Mouse (Mus musculus) frontal cortex, postnatal 10 days (tissue): ENCODE results near the gene Gm17509.

Experiments used
- DNase-seq, 2 experiments: peaks; one replicate each; pipeline ENCODE4 v3.0.0; 2022; ENCODE audit warnings: low spot score in 2 of 2, mixed read lengths in 1 of 2

Gm17509 gene

DNA sequence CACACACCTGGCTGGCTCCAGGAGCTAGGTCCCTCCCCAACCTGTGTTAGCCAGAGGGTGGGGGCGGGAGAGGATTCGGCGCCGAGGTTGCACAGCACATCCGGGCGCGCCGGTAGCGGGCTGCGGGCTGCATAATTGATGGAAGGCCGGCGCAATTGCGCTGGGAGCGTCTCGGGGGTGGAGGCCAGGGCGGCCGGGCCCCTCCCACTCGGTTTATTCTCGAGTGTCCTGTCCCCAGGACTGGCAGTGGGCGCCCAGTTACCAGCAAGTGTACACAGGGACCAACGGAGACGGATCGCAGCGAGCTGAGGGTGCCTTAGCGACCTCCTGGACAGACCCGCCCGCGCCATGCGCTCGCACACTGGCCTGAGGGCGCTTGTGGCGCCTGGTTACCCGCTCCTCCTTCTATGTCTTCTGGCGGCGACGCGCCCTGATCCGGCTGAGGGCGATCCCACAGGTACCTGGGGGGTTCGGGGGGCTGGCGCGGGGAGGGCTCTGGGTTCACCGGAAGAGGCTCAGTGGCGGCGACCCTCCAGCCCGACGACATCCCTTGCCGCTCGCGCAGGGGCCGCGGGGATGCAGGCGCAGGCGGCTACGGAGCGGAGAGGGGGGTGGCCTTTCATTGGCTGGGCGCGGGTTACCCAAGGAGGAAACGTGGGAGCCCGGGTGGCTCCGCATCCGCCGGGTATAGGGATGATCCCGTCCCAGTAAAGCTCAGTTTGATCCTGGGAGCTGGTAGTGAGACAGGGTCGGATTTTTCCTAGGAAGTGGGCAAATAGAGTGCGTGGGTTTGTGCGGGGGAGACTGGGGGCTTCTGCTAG, at the start of gene Gm17509:
Gm17509 (minus strand) TSS at position 575 of the 821 bp plus-strand sequence.
- peak; percentile 22 to 50 for DNase-seq

DNA sequence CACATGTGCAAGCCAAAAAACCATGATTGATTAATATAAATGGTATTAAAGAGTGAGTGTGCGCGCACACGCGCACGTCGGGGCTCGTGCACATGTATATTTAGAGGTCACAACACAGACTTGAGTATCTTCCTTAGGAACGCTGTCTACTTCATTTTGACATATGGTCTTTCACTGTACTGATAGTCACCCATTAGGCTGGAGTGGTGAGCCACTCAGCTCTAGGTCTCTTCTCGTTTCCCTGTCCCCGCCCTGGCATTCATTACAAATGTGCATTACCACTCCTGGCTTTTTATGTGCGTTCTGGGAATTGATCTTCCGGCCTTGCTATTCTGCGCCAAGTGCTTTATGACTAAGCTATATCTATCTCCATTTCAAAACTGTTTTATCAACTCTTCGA, 47.1 kb upstream of the Gm17509 start:
- DNase-seq = no peak

DNA sequence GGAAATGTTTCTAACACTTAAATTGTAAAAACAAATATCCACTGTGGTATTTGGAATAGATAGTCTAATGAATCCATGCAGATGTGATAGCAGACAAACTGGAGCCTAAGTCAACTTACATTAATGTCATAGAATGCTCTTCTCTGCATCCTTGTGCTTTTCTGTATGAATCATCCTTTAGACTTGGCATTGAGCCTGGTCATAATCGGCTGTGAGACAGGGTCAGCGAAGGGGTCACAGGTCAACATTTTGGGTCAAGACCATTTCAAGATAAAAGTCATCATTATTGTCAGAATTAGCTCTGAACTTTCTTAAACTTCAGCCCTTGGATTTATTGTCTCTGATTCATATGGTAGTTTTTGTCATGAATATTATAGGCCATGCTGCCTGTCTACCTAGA, 45.3 kb upstream of the Gm17509 start:
- DNase-seq = no peak

DNA sequence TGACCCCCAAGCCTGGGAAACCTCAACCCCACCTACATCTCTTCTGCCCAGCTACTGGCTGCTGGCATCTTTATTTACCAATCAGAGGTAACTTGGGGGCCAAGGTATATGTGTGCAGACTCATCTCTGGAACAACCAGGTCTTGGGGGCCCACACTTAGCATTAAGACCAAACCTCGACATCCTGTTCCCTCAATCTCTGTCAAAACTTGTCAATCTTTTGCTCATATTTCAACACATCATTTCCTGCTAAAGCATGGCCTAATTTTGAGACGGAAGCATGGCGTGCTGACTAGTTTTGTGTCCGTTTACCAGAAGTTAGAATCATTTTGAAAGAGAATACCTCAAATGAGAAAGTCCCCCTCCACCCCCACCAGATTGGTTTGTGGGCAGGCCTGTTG, 39.8 kb upstream of the Gm17509 start:
- DNase-seq = no peak

DNA sequence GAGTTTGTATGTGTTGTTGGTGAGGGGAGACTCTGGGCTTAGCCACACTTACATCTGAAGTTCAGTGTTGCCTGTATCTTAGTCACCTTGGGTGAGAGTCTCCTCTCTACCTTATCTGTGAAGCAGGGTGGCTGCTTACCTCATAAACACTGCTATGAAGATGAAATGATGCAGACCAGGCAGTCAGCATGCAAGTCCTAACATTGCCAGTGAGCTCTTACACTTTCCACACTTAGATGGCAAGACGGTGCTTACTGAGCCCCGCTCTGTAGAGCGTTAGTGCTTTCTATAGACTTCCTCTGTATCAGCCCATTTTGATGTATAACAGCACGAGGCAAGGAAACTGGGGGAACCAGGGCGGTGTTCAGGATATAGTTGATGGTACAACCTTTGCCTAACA, 21.7 kb upstream of the Gm17509 start:
- no peak for DNase-seq

DNA sequence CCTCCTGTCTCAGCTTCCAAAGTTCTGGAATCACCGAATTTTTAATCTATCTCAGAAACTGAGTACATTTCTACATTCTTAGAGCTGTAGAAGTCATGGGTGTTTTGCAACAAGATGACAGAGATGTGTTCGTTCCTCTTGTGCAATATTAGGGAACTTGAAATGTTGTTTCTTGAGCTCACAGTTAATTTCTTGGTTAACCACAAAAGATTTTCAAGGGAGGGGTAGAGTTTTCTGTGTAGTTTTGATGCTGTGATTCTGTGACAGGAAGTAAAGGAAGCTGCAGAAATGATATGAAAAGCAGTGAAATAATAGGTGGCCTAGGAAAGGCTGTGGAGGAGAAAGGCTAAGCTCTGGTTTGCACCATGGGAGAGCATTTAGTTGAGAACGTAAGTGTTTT, 21.2 kb upstream of the Gm17509 start:
- DNase-seq = no peak

DNA sequence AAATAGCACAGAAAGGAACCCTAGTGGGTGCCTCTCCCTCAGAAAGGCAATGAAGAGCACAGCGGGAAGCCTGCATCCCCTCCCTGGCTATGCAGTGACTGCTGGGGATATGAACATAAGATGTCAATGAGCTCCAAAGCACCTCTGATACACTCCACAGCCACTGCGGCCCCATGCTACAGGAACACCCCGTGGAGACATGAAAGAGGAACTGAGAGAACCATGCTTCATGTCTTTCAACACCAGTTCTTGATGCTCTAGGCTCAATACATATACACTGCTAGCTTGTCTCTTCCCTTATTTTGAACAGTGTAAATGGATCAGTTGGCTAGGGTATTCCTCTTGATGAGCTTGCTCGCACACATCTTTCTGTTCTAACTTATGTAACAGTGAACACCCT, 16.2 kb upstream of the Gm17509 start:
- no peak for DNase-seq

DNA sequence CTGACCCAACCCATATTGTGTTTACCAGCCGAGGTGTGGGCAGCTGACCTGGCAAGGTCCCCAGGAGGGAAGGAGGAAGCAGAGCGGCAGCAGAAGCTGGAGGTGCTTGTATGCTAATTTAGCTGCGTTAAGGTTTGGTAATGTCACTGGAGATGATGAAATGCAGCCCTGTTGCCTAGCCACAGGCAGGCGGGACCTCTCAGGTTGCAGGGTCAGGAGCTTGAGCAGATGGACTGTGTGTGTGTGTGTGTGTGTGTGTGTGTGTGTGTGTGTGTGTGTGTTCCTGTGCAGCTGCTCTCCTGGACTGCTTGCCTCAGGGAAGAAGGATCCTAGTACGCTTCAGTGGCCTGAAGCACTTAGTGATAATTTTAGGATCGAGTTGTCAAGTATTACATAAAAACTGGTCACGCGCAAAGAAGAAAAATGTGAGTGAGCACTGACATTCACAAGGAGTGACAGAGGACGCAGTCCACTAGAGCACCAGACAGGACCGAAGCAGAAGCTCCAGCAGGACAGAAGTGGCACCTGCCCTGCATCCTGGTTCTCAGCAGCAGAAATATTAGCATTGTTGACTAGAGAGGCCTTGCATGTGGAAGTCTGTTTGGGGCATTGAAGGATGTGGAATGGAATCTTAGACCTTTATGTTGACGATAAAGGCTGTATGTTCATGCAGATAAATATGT, 14.8 kb upstream of the Gm17509 start:
- no peak for DNase-seq

DNA sequence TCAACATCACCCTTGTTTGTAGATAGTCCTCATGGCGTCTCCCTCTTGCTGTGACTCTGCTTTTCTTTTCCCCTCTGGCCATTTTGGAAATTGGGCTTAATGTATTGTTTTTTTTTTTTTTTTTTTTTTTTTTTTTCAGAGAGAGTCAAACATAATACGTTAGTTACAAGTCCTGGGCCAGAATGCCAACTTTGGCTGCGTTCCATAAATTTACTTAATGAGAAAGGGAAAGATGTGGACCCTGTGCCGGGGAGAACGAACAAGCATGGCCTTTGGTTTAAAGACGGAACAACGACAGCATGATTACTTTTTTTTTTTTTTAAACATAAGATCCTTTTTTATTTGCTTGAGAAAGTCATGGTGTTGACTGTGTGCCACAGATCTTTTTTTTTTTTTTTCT, 13.6 kb upstream of the Gm17509 start:
- DNase-seq = no peak

DNA sequence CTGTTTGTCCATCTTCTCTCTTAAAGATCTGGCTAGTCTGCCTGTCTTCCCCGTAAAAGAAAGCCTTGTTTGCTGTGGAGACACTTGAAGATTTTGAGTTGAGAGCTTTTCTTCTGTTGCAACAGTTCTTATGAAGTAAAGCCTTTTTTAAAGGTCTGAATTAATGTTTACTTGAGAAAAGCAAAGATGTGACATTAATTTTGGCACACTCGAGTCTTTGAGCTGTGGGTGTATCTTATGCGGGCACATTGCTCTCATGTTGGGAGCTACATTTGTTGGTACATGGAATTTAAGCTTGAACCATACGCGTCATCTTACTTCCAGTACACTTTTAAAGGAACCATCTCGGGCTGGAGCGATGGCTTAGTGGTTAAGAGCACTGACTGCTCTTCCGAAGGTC, 12.9 kb upstream of the Gm17509 start:
- no peak for DNase-seq

DNA sequence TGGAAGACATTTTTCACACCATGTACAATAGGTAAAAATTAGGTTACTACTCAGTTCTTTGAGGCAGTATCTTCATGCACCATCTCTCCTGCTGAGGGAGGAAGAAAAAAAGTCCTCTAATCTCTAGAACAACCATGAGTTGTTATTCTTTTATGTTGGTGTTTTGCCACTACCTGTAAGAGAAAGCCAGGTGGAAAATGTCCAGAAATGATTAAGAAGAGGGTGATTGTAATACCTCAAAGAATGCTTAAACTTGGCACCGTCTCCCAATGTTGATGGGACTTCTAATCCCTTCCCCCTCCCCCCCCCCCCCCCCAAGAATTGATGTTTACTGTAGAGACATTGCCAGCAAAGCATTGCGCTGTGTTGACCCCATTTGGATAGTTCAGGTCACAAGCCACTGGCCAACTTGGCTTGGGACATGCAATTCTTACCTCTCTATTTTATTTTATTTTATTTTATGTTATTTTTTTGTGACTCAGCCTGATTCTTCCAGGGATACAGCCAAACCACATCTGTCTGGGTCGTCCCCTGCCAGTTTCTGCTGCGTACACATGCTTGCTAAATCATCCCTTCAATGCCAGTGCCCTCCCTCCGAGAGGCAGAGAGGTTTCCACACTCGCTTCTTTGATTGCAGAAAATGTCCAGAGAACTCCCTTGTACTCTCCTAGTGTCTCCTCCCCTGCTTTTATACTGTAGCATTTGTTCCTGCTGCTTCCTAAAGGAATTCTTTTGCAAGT, 9.7 kb upstream of the Gm17509 start:
- no peak for DNase-seq

DNA sequence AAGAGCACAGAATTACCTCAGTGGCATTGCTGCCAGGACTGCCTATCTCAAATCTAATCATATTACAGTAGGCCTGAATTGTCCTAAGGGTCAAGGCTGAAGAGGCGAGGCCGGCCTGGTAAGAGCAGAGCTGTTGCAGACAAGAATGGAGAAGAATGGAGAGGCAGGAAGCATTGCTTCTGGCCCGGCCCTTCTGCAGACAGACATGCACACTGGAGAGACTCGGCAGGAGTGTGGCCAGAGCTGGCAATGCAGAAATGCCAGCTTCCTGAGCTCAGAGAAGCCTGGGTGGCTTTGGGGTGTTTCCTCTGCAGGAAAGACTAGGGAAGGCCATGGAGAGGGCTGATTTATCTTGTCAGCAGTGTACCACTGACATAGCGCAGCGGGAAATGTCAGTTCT, 4.7 kb upstream of the Gm17509 start:
- DNase-seq = no peak

DNA sequence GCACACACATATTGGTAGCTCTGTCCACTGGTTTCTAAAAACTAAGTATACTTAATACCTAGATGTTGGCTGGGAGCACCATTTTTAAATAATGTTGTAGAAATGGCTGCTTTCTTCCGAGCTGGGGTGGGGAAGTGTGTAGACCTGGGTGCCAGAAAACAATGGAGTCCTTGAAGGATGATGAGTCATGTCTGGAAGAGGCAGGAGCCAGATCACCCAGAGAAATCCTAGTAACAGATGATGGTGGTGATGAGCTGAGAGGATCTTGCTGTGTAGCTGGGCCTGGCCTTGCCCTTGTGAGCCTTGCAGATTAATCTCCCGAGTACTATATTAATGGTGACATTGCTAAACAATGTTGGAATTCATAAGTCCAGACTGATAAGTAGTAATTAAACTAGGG, 4.0 kb upstream of the Gm17509 start:
- no peak for DNase-seq

DNA sequence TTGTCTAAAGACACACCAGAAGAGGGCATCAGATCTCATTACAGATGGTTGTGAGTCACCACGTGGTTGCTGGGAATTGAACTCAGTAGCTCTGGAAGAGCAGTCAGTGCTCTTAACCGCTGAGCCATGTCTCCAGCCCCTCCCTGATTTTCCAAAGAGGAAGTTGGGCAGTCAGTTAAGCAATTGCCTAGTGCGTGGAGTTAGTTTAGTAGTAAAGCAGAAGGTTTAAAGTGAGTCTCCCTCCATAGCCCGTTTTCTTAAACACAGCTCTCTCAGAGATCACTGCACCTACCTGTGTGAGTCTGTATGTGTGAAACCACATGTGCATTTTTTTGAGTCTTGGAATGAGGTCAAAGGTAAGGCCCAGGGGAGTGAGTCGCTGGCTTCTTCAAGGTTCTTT, 2.2 kb upstream of the Gm17509 start:
- DNase-seq = no peak

DNA sequence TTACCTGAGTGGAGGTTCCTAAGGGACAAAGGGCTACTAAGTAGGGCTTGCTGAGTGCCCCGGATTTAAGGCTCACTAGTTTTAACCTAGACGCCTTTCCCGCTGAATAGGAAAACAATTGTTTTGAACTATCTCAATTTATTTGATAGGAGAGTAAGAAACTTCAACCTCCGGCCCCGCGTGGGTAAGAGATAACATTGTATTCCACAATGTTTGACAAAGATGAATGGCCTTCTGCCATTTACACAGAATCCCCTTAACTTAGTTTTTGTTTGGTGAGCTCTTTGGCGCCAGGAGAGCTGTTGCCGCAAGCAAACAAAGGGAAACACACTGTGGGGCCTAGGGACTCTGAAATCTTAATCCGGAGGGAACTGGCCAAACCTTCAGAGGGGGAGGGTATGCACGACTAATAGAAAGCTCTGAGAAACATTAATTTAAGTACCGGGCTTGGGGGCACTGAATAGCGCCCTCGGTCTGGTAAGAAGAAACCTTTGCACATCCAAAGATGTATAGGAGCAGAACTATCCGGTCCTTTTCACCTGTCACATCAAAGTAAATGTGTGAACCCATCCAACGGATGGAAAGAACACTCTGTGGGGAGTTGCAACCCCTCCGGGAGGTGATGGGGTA, 889 bp downstream of the Gm17509 start:
- no peak for DNase-seq

DNA sequence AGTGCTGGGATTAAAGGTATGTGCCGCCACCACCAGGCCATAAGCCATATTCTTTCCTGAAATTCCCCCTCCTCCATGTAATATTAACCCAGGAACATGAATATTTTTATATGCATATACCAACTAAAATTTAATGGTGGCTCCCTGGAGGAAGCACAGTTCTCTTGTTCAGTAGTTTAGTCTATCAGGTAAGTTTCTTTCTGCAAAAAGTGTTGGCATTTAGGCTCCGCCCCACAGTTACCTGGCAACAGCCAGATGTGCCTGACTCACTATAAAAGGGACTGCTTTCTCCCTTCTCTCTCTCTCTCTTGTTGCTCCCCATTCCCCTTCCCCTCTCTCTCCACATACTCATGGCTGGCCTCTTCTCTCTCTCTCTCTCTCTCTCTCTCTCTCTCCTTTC, 2.8 kb downstream of the Gm17509 start:
- no peak for DNase-seq

DNA sequence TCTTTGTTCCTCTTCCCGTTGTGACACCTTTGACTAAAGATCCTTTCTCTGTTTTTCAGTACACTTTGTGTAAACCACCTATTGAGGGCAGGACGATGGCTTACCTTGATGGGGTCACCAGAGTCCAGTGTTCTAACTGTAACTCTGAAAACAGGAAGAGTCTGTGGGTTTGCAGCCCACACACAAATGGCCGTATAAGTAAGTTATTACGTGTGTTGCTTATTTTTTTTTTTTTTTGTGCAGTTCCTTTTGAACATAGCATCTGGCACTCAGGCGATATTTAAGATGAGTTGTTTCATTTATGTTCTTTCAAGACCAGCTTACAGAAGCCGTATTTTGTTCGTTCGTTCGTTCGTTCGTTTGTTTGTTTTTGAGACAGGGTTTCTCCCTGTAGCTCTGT, 3.3 kb downstream of the Gm17509 start:
- DNase-seq = no peak

DNA sequence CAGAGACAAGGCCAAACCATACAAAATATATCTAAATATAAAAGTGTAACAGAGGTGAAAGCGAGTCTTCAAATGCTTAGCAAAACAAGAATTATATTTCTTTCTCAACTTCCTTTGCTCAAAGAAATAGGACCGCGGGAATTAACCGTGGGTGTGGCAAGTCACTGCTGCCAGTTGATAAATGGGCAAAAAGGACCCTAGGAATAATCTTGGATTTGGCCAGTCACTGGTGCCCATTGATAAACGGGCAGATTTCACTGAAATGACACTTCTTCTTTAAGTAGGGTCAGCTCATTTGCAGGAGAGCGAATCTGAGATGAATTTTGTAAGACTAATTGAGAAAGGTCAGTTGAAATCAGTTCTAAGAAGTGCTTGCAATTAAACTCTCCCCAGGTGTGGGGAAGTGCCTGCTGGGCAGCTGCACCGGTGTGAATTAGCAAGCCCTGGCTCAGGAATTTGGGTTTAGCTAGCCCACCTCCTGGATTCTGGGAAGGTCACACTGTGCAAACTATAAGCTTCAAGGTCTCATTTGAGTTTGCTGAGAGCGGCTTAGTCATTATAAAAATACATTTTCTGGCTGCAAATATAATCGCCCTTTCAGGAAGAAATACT, 4.0 kb downstream of the Gm17509 start:
- no peak for DNase-seq

DNA sequence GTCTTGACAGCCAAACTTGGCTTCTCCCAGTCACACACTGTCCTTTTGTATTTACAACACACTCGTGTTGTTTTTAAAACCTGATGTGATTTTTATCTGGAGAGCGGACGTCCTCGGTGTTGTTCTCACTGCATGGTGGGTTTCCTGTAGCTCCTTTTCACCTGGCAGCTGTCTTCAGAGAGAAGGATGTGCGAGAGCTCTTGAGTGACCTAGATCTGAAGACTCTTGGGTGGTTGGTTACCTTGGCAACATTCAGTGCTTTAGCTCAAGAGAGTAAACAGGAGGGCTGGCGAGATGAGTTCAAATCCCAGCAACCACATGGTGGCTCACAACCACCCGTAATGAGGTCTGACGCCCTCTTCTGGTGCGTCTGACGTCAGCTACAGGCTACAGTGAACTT, 4.7 kb downstream of the Gm17509 start:
- DNase-seq = no peak

DNA sequence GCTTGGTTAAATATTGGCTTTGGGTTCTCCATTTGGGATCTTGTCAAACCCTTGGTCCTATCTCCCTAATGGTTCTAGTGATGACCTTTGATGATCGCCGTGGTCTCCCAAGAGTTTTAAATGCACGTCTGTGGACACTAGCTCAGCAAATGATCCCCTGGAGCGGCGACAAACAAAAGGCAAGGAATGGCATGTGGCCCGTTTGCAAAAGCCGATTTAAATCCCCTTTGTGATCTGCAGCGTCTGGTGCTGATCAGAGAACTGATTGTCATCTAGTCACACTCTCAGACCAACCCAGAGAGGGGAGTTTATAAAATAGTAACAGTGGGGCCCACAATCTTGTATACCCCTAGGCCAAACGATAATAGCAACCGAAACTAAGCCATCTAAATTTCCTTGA, 5.4 kb downstream of the Gm17509 start:
- DNase-seq = no peak

DNA sequence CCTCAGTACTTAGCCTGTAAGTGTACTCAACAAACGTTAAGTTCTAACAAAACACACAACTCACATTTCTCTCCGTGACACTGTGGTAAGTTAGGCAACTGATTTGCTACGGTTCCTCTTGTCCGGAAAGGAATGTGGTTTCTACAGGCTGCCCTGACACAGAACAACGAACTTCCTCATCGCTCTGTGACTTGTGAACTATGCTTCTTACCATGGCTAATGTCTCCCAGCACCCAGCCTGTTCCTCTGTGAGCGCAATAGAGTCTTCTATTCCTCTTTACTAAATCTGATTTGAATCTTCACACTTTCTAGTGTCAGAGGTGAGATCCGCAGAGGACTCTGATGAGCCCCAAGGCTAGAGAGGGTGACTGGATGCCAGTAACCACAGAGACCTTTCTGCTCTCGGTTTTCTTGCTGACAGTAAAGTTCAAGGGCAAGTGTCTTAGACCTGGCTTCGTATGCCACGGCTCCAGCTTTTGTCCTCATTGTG, 9.4 kb downstream of the Gm17509 start:
- DNase-seq = no peak

DNA sequence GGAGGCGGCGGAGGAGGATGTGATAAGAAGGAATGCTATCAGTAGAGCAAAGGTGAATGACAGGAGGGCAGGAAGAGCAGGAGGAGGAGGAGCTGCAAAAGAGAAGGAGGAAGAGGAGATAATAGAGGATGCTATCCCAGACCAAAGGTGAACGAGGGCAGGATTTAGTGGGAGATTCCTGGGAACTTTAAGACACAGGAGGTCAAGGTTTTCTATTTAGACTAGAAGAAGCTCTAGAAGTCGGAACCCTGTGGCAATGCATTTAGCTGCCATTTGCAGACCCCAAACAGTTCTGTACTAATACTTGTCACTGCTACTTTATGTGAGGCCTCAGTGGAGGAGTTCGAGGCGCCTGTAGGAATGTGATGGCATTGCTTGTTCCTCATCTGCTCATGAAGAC, 12.6 kb downstream of the Gm17509 start, which contains the start of gene Emb:
Emb (plus strand) TSS at position 301 of the 400 bp plus-strand sequence.
- DNase-seq = no peak
